23 mouse cellular contexts compared by ENCODE assay signal in genomic region chr5:138974911-138975485, GRCm38 (mm10). TPM values are rescaled to one million over a fixed set of nuclear protein-coding genes. Genes with fewer than 3 reads are reported as not detected.
A peak's percentile ranks its signal among the peaks of the same experiment; 100 is the strongest.
DNase-seq lines count a peak whose midpoint lies in the region; ATAC-seq and TF ChIP-seq lines count a peak whose summit lies in the region.
"Had no signal": no experiment of that assay in that cellular context is flagged by ENCODE, and none has a peak within 500 bp of the region (broad histone marks: within the 10 kb centered on the region; RNA-seq: fewer than 3 reads in every experiment).

No protein-coding gene starts in this region.

- 91% methylated on average over 8 of the region's 8 CpGs for WGBS in heart, embryonic 10.5 days
- 93% methylated on average over 8 of the region's 8 CpGs for WGBS in heart, embryonic 15.5 days

- H3K36me3 ChIP-seq in heart, embryonic 10.5 days: peaks cover 30% of the 10 kb centered on the region
- H3K36me3 ChIP-seq in heart, embryonic 15.5 days: peaks cover 17% of the 10 kb centered on the region; the same call in 1 of the 2 replicates
- H3K36me3 ChIP-seq in CH12.LX (replicated peaks in 1 of 2; ENCODE audit: control insufficient read depth in 1 of 2, insufficient read depth in 1 of 2, low read length in 1 of 2): peaks cover 29 to 52% of the 10 kb centered on the region in 2 experiments
- H3K36me3 ChIP-seq: forebrain, embryonic 12.5 days; hindbrain, embryonic 15.5 days had no signal

- H3K9ac ChIP-seq in heart, embryonic 15.5 days: no peak overlapping the region
- no peak overlapping the region for H3K9ac ChIP-seq in CH12.LX (ENCODE audit: insufficient read depth, low read depth)
- H3K9ac ChIP-seq: embryonic facial prominence, embryonic 13.5 days; forebrain, embryonic 12.5 days; forebrain, postnatal 0 days; hindbrain, embryonic 15.5 days had no signal

- no peak for TF ChIP-seq RAD21 in CH12.LX (IDR thresholded peaks at IDR 0.05; ENCODE audit: low read depth, low read length)

- dilution Hi-C loops in CH12.LX (cut with MboI; ENCODE audit: extremely low pct_ligation_motif_present, extremely low pct_unique_long_range_greater_than_20kb, low sequenced_read_pairs): no loop called here

- no peak for TF ChIP-seq POLR2A in CH12.LX (IDR thresholded peaks at IDR 0.05; ENCODE audit: low read depth, low read length)

- peak overlapping the region; percentile 81 for H3K27ac ChIP-seq in heart, embryonic 10.5 days
- H3K27ac ChIP-seq in heart, embryonic 15.5 days: peak overlapping the region; percentile 30
- H3K27ac ChIP-seq in CH12.LX (ENCODE audit: insufficient read depth, low read depth): 0 out of 2 replicates have a peak overlapping the region, but pooled peaks have one; percentile 20
- H3K27ac ChIP-seq: embryonic facial prominence, embryonic 13.5 days; forebrain, embryonic 12.5 days; hindbrain, embryonic 15.5 days had no signal

- TF ChIP-seq EP300 in CH12.LX (IDR thresholded peaks at IDR 0.05; ENCODE audit: low read length): no peak

- H3K27me3 ChIP-seq in heart, embryonic 10.5 days (ENCODE audit: insufficient read depth, poor library complexity, severe bottlenecking): no peaks in the 10 kb centered on the region
- no peaks in the 10 kb centered on the region for H3K27me3 ChIP-seq in heart, embryonic 15.5 days
- no peaks in the 10 kb centered on the region for H3K27me3 ChIP-seq in CH12.LX (replicated peaks)
- H3K27me3 ChIP-seq: embryonic facial prominence, embryonic 13.5 days; forebrain, embryonic 12.5 days; hindbrain, embryonic 15.5 days had no signal

- H3K79me2 ChIP-seq in CH12.LX (replicated peaks; ENCODE audit: control insufficient read depth, extremely low read depth, insufficient read depth, poor library complexity, severe bottlenecking): no peaks in the 10 kb centered on the region

- H3K4me3 ChIP-seq in heart, embryonic 10.5 days: no peak overlapping the region
- no peak overlapping the region for H3K4me3 ChIP-seq in heart, embryonic 15.5 days
- H3K4me3 ChIP-seq in CH12.LX (replicated peaks in 1 of 3; ENCODE audit: low read depth in 2 of 3, low read length in 2 of 3, poor library complexity in 1 of 3): no peak overlapping the region
- H3K4me3 ChIP-seq: embryonic facial prominence, embryonic 13.5 days; forebrain, embryonic 12.5 days; hindbrain, embryonic 15.5 days had no signal

- peaks cover 33% of the 10 kb centered on the region for H3K4me1 ChIP-seq in heart, embryonic 10.5 days
- H3K4me1 ChIP-seq in heart, embryonic 15.5 days (replicated peaks): peaks cover 43% of the 10 kb centered on the region
- peaks cover 45 to 70% of the 10 kb centered on the region in 2 experiments for H3K4me1 ChIP-seq in CH12.LX (ENCODE audit: control insufficient read depth in 1 of 2, insufficient read depth in 2 of 2)
- H3K4me1 ChIP-seq: forebrain, embryonic 12.5 days had no signal

- ATAC-seq in heart, embryonic 15.5 days (replicated peaks; ENCODE audit: insufficient number of reproducible peaks, insufficient read depth, low FRiP score, low read depth): no peak
- no peak for ATAC-seq in granulocyte monocyte progenitor cell, adult 5-6 weeks (replicated peaks; ENCODE audit: poor library complexity, severe bottlenecking)
- ATAC-seq: forebrain, postnatal 0 days; inflammation-experienced regulatory T-cells, adult 6 months; intestine, postnatal 0 days had no signal

- no peak for TF ChIP-seq CTCF in CH12.LX (conservative IDR thresholded peaks at IDR 0.05 in 1 of 2, IDR thresholded peaks at IDR 0.05 in 1 of 2; ENCODE audit: low read depth in 2 of 2, low read length in 2 of 2)

- H3K9me3 ChIP-seq in heart, embryonic 10.5 days: no peaks in the 10 kb centered on the region
- no peaks in the 10 kb centered on the region for H3K9me3 ChIP-seq in heart, embryonic 15.5 days (replicated peaks)
- no peaks in the 10 kb centered on the region for H3K9me3 ChIP-seq in CH12.LX (replicated peaks; ENCODE audit: low read length)
- H3K9me3 ChIP-seq: embryonic facial prominence, embryonic 13.5 days; forebrain, embryonic 12.5 days; hindbrain, embryonic 15.5 days had no signal

- no peak for DNase-seq in heart, embryonic 10.5 days (ENCODE audit: low spot score)
- no peak for DNase-seq in heart, adult 8-10 months (ENCODE audit: low spot score)
- DNase-seq in heart, adult 11 months: no peak
- DNase-seq in CH12.LX (ENCODE audit: extremely low read depth): no peak
- DNase-seq in ES-CJ7 (ENCODE audit: low read depth, low spot score): peak; percentile 56
- no peak for DNase-seq in embryo, embryonic 10 days (ENCODE audit: low spot score)
- DNase-seq: adrenal gland, adult 2 months; cerebellum, adult 11-12 months; cerebellum, adult 9-10 months; cerebellum, postnatal 25 days; forebrain, postnatal 0 days; gastrocnemius, postnatal 10 days; heart, postnatal 14 days; kidney, adult 8-10 months; kidney, postnatal 25 days had no signal

- no peak overlapping the region for H3K4me2 ChIP-seq in heart, embryonic 15.5 days
- H3K4me2 ChIP-seq in CH12.LX (ENCODE audit: insufficient read depth, low read depth, poor library complexity, severe bottlenecking): no peak overlapping the region
- H3K4me2 ChIP-seq: embryonic facial prominence, embryonic 13.5 days; forebrain, embryonic 12.5 days; hindbrain, embryonic 15.5 days had no signal

- in situ Hi-C loops in CH12.LX (cut with MboI; ENCODE audit: low pct_ligation_motif_present, low pct_unique_long_range_greater_than_20kb, low sequenced_read_pairs): no loop called here

TF ChIP-seq in CH12.LX, 34 proteins besides CTCF, POLR2A, EP300 and RAD21:
- TF ChIP-seq MAX (IDR thresholded peaks at IDR 0.05; ENCODE audit: low read length) (no peak), USF2 (conservative IDR thresholded peaks at IDR 0.05; ENCODE audit: low read depth, low read length) (no peak), BHLHE40 (IDR thresholded peaks at IDR 0.05; ENCODE audit: low read depth, low read length) (no peak), GABPA (IDR thresholded peaks at IDR 0.05; ENCODE audit: insufficient replicate concordance, low read depth, low read length) (no peak), ELF1 (IDR thresholded peaks at IDR 0.05; ENCODE audit: low read depth, low read length) (no peak), TBP (conservative IDR thresholded peaks at IDR 0.05; ENCODE audit: low read depth, low read length) (no peak), POLR2AphosphoS2 (IDR thresholded peaks at IDR 0.05; ENCODE audit: low read depth, low read length) (no peak), E2F4 (IDR thresholded peaks at IDR 0.05; ENCODE audit: insufficient replicate concordance, low read depth, low read length) (no peak), HCFC1 (IDR thresholded peaks at IDR 0.05; ENCODE audit: low read depth, low read length) (no peak), MXI1 (IDR thresholded peaks at IDR 0.05; ENCODE audit: low read depth, low read length) (no peak)

RNA-seq across cellular contexts. Expression of gene Pdgfa, which starts 22.2 kb away (rescaled TPM):
- 22.5 and 23.6 TPM in 2 replicates for polyA plus RNA-seq in heart, embryonic 10.5 days (2016; fragmentation: Nextera tagmentation; extraction: Ambion mirVana)
- 10 to 100 TPM; 18.3 to 23.9 (median 20.6) TPM for total RNA-seq in heart, adult 8-10 months (2022)
- polyA plus RNA-seq in heart, embryonic 15.5 days (2015; fragmentation: Nextera tagmentation; extraction: Ambion mirVana): 46.0 and 51.1 TPM in 2 replicates
- total RNA-seq in CH12.LX (2012; rRNA removed): 20.3 and 26.5 TPM in 2 replicates
- 24.4 and 30.7 TPM in 2 replicates for total RNA-seq in CH12.LX (2014; rRNA removed)
- 22.2 and 27.5 TPM in 2 replicates for polyA plus RNA-seq in CH12.LX (2012; ENCODE audit: insufficient read length, low read depth)
- 0.34 TPM in 1 of 2 replicates, not detected in the other for total RNA-seq in granulocyte monocyte progenitor cell, adult 5-6 weeks (2014; fragmentation: Nextera tagmentation)
- not detected in 2 replicates for total RNA-seq in granulocyte monocyte progenitor cell, adult 5-6 weeks (2017)
- total RNA-seq: MEL had no signal

Comparison
In these comparisons a context has a peak if more than half of its experiments do, and no peak if none do; other contexts are left out.
1. H3K27ac ChIP-seq: peak in every context shown above with its lines; median percentile 81 in heart, embryonic 10.5 days; 30 in heart, embryonic 15.5 days; 20 in CH12.LX.
2. RNA of gene Pdgfa, which starts 22.2 kb away (total RNA-seq): 20.3 to 30.7 TPM in CH12.LX and 18.3 to 23.9 TPM in heart, adult 8-10 months; 0.34 TPM in granulocyte monocyte progenitor cell, adult 5-6 weeks; every median in the first group is over 10 times any median in the second.